In the genomic region with DNA sequence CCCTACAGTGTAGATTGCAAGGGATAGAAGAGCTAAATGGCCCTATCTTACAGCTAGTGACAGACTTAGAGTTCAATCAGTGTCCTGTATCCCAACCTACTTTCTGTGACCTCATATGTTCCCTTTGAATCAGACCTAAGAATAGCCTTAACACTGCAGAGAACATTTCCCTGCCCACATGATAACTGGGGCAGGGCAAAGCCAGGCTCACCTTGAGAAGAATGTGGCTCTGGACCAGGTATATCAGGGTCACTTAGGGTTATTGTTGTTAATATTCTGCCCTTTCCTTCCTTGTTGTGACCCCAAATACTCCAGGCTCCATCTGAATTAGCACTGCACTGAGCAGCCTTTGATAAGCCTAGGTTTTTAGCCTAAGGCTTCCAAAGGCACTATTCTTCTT, we compare ENCODE assay signal across 23 mouse cellular contexts.
A peak's percentile ranks its signal among the peaks of the same experiment; 100 is the strongest.
DNase-seq lines count a peak whose midpoint lies in the region; ATAC-seq lines count a peak whose summit lies in the region.
"Had no signal": no experiment of that assay in that cellular context is flagged by ENCODE, and none has a peak within 500 bp of the region (broad histone marks: within the 10 kb centered on the region; RNA-seq: fewer than 3 reads in every experiment).

No protein-coding gene starts in this region.

- DNase-seq in gastrocnemius, adult 18-20 months (ENCODE audit: low spot score) = peak; percentile 36
- no peak for DNase-seq in gastrocnemius, postnatal 10 days
- DNase-seq in heart, adult 8-10 months (ENCODE audit: low spot score) = peak; percentile 57
- peak; percentile 7 for DNase-seq in brain, adult 2 months (ENCODE audit: low read depth, low spot score)
- DNase-seq in heart, postnatal 14 days = peak; percentile 14 to 54
- DNase-seq: adrenal gland, adult 8-10 months; cerebellum, adult 8-10 months; cerebellum, postnatal 36 days; kidney, postnatal 4 days; liver, postnatal 0 days; lung, postnatal 36 days; right cerebral cortex, postnatal 4 days had no signal

- ATAC-seq in heart, embryonic 11.5 days (replicated peaks; ENCODE audit: insufficient number of reproducible peaks, low FRiP score, low TSS enrichment) = no peak
- ATAC-seq in frontal cortex, adult (ENCODE audit: low TSS enrichment) = no peak
- no peak for ATAC-seq in CD4-positive, CD25-positive, alpha-beta regulatory T cell, adult 4 months
- ATAC-seq: forebrain, embryonic 13.5 days; liver, embryonic 12.5 days; liver, postnatal 0 days; midbrain, embryonic 16.5 days had no signal

- H3K9me3 ChIP-seq in heart, embryonic 11.5 days (replicated peaks; ENCODE audit: control insufficient read depth, low read length) = no peaks in the 10 kb centered on the region
- H3K9me3 ChIP-seq: forebrain, embryonic 13.5 days; hindbrain, embryonic 13.5 days; limb, embryonic 13.5 days; liver, embryonic 12.5 days; neural tube, embryonic 12.5 days had no signal

- H3K27me3 ChIP-seq in heart, embryonic 11.5 days (ENCODE audit: control insufficient read depth, insufficient read depth, low read length) = no peaks in the 10 kb centered on the region
- H3K27me3 ChIP-seq: forebrain, embryonic 13.5 days; hindbrain, embryonic 13.5 days; limb, embryonic 13.5 days; liver, embryonic 12.5 days; neural tube, embryonic 12.5 days had no signal

- no peak overlapping the region for H3K4me3 ChIP-seq in heart, embryonic 11.5 days (ENCODE audit: low read depth, low read length)
- H3K4me3 ChIP-seq: forebrain, embryonic 13.5 days; hindbrain, embryonic 13.5 days; limb, embryonic 13.5 days; liver, embryonic 12.5 days; neural tube, embryonic 12.5 days had no signal

- intact Hi-C loops in heart, postnatal 14 days (cut with DNase I) = loop anchor here (5.0 kb wide), 1 partner anchor 591 kb away; no protein-coding TSS in a partner anchor

- H3K36me3 ChIP-seq in heart, embryonic 11.5 days (ENCODE audit: control insufficient read depth, insufficient read depth, low read length) = no peaks in the 10 kb centered on the region
- H3K36me3 ChIP-seq: G1E; hindbrain, embryonic 13.5 days; limb, embryonic 13.5 days; liver, embryonic 12.5 days; neural tube, embryonic 12.5 days had no signal

- H3K4me2 ChIP-seq in heart, embryonic 11.5 days = no peak overlapping the region
- H3K4me2 ChIP-seq: forebrain, embryonic 13.5 days; hindbrain, embryonic 13.5 days; limb, embryonic 13.5 days; liver, embryonic 12.5 days; midbrain, embryonic 11.5 days; neural tube, embryonic 12.5 days had no signal

- no peaks in the 10 kb centered on the region for H3K4me1 ChIP-seq in heart, embryonic 11.5 days (ENCODE audit: control insufficient read depth, insufficient read depth, low read length)
- H3K4me1 ChIP-seq: forebrain, embryonic 13.5 days; hindbrain, embryonic 13.5 days; limb, embryonic 13.5 days; liver, embryonic 12.5 days; neural tube, embryonic 12.5 days had no signal

- no peak overlapping the region for H3K9ac ChIP-seq in heart, embryonic 11.5 days (ENCODE audit: low read depth, low read length)
- H3K9ac ChIP-seq: forebrain, embryonic 13.5 days; hindbrain, embryonic 13.5 days; limb, embryonic 13.5 days; liver, embryonic 12.5 days; liver, postnatal 0 days; neural tube, embryonic 12.5 days had no signal

- H3K27ac ChIP-seq in heart, embryonic 11.5 days (ENCODE audit: low read depth, low read length) = no peak overlapping the region
- H3K27ac ChIP-seq: forebrain, embryonic 13.5 days; hindbrain, embryonic 13.5 days; limb, embryonic 13.5 days; liver, embryonic 12.5 days; neural tube, embryonic 12.5 days had no signal
